Mouse (Mus musculus) cerebellum, adult 11 months (tissue): ENCODE results near the gene Rasgef1b.

Experiments
- DNase-seq: peaks from one replicate; pipeline ENCODE4 v3.0.0; 2022

The Rasgef1b gene

DNA sequence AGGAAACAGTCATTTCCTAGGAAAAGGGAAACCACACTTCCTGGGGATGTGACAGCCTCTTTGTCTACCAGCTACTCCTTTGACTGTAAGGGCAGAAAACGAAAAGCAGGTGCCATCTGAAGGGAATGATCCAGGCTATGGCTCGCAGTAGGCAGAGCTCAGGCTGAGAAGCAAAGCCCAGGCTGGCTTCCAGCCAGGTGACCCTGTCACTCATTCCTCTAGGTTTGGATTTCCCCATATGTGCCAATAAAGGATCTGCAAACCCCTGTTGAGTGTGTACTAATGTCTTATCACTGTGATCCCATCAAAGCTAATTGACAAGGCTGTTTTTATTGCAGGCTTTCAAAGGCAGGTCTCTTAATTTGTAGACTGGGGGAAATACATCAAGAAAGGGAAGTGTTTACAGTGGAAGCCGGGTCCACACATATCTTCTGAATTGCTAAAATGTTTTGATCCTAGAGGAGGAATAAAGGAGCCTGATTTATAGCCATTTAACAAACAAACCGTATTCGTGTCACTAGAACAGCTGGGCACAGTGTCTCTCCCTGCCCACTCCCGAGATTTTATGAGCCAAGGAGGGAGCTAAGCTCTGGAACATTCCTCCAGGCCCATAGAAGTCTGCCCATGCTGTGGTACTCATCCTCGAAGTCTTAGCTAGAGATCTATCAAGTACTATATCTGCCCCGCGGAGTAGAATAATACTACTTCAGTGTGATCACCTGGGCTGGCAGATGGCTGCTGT is 449.7 kb downstream of the Rasgef1b start:
- DNase-seq: no peak

- DNase-seq: no peak
Measured at GRCm38 (mm10) chr5:99278364-99278763, 450.5 kb downstream of the Rasgef1b start.

DNA sequence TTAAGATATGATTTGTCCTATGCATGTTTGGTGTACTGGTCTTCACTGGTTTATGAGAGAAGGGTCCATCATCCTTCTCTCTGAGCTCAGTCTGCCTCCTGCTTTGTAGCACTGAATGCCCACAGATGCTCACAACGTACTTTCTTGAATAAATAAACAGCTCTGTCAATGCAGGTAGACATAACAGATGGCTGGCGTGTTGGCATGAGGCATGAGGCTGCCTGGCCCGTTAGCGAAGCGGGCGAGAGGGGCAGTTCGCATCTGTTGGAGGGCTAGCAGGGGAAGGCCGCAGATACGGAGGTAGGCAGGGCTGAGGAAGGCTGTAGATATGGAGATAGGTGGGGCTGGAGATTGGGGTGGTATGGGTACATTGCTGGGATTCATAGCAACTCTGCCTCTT is 451.3 kb downstream of the Rasgef1b start:
- DNase-seq: no peak

DNA sequence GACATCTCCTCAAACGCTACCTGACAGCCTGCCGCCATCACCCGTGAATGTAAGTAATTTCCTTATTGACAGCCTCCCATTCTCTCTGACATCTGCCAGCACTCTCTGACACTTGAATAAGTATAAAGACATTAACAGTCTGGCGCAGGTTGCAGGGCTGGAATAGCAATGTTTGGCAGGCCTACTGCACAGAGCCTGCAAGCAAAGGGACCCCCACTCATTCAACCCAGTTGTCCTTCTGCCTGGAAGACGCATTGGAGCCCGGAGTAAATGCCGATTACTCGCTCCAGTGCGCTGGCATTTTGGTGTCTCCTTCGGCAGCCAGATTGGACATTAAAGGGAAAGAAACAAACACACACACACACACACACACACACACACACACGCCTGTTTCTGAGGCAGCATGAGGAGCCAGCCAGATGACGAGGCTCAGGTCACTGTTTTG is 454.7 kb downstream of the Rasgef1b start:
- no peak for DNase-seq

DNA sequence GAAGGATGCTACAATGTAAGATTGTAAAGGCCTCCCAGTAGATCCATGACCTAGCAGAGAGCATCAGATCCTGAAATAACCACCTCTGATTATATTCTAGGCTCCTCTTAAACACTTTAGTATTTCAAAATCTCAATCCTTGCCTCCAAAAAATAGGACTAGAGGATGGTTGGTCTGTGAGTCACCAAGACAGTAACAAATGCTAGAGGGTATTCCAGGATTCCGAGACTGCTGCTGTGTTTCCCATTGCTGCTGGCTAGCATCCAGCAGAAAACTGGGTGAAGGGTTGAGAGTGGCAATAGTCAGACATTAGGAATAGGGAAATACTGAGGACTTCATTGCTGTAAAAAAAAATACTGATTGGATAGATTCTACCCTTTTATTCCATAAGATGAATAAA is 457.3 kb downstream of the Rasgef1b start:
- no peak for DNase-seq

- no peak for DNase-seq
Measured at GRCm38 (mm10) chr5:99269131-99269530, 459.7 kb downstream of the Rasgef1b start.

DNA sequence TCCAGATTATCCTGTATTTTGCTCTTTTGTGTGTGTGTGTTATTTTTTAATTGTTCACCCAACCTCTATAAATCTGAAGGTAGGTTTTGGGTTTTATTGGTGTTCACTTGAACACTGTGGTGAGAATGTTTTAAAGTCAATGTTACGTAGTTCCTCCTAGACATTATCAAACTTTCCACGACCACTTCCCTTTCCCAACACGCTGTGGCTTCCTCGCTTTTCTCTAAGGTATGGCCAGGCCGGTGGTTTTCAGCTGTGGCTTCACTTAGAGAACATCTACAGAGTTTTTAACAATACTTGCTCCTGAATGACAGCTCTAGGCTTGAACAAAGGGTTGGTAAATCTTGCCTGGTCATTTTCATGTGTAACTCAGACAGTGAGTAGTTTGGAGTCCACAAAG is 461.5 kb downstream of the Rasgef1b start:
- DNase-seq: no peak

DNA sequence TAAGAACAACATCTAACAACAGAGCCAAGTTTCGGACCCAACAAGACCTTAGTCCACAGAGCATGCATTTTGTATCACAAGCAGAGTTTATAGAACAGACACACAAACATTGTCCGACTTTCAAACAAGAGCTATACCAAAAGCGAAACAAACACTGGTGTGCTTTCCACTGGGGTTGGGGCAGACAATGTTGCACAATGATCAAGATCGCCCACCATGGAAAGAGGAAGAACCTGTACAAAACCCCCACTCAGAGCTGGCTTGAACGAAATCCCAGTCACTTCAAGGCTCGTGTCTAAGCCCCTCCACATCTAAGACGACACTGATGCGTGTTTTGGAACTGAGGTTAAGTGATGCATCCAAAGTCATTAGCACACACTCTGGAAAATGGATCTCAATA is 462.6 kb downstream of the Rasgef1b start:
- no peak for DNase-seq

DNA sequence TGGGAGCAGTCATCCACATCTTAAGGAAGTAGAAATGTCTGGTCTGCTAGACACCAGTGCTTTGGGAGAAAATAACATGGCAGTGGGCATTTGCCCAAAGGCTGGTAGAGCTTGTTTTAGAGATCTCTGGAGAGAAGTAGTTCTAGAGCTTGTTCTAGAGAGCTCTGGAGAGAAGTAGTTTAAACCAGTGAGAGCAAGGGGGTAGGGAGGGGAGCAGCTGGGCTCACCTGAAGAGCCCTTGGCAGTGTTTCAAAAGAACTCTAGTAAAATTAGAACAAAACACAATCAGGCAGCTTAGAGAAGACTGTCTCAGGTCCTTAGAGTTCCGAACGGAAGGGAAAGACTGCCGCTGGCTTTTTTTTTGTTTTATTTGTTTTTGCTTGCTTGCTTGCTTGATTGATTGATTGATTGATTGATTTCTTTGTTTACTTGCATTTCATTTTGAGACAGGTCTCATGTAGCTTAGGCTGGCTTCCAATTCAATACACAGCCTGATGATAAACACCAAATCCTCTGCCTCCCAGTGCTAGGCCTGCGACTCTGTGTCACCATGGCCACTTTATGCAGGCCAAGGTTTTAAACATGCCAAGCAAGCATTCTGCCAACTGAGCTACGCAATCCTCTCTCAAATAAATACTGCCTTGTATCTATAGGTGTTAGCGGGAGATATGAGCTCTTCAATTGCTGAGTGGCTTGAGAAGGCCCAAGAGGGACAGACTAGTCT is 466.5 kb downstream of the Rasgef1b start:
- no peak for DNase-seq

DNA sequence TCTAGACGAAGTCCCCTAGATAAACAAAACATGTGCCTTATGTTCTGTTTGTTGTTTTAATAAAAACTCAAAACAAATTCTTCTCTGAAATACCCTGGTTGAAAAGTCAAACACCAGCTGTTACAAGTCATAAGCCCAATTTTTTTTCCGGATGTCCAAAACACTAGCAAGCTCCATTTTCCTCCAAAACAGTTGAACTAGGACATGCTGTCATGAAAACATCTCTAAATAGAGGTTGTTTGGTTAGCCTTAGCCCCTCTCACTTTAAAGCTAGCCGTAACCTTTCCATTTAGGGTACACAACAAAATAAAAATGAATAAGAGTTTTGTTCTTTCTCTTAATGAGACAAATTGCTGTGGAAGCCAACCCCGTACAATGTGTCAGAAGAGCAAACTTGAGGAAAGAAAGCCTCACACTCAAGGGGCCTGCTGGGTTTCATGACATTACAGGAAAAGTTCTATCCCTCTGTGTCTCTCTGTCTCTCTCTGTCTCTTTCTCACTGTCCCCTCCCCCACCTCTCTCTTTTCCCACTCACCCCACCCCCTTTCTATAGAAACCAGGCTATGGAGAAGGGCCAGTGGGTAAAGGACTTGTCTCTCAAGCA is 467.6 kb downstream of the Rasgef1b start:
- DNase-seq: no peak

GRCm38 (mm10) chr5:99258003-99258500 is 470.8 kb downstream of the Rasgef1b start:
- DNase-seq: no peak

- DNase-seq: peak; percentile 85
Measured at GRCm38 (mm10) chr5:99252203-99253135, 476.4 kb downstream of the Rasgef1b start.

DNA sequence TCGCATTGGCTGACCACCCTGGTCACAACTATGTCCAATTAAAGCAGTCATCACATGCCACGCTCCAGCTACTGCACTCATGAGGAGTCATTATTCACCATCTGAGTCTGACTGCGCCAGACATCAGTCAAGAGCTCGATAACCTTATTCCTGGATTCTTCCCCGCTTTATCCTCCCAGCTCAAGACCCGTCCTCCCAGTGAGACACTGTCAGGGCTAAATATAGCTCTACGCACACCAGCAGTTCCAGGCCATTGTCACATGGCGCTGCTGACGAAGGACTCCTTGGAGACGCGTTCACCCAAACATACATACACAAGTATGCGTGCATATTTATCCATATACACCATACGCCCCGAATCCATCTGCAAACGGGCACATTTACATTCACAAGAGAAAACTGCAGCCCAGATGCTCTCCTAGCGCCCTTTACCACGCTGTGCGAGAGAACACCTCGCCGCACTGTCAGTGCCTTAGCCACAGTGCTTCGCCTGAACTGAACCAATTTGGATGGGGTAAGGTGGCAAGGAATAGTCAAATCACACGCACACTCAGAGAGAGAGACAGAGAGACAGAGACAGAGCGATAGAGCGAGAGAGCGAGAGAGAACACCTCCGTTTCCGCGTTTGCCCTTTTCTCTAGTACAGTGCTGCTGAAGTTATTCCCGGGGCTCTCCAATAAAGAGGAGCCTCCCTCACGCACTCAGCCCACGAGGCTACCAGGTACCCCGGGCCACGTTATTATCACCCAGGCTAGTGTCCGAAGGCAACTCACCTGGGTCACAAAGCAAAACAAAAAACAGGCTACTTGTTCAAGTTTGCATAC is 477.3 kb downstream of the Rasgef1b start:
- no peak for DNase-seq

GRCm38 (mm10) chr5:99250820-99251219 is 478.0 kb downstream of the Rasgef1b start:
- no peak for DNase-seq

GRCm38 (mm10) chr5:99248501-99248900 is 480.4 kb downstream of the Rasgef1b start:
- peak; percentile 87 for DNase-seq

DNA sequence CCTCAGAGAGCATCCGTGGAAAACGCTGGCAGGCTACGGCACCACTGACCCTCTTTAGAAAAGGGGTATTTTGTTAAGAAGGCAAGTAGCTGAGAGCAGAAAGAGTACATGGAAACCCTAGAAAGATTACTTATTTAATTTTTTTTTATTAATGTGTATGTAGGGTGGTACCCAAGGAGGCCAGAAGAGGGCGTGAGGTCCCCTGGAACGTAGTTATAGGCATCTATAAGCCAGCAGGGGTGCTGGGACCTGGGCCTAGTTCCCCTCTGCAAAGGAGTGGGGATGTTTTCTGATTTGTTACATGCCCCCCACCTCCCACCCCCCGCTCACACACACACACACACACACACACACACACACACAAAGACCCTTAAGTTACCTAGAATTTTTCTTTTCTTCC is 480.9 kb downstream of the Rasgef1b start:
- no peak for DNase-seq

- DNase-seq: no peak
Measured at GRCm38 (mm10) chr5:99247441-99247840, 481.4 kb downstream of the Rasgef1b start.

- DNase-seq: no peak
Measured at GRCm38 (mm10) chr5:99246972-99247371, 481.9 kb downstream of the Rasgef1b start.

- DNase-seq: no peak
Measured at GRCm38 (mm10) chr5:99241988-99242740, 486.7 kb downstream of the Rasgef1b start.

DNA sequence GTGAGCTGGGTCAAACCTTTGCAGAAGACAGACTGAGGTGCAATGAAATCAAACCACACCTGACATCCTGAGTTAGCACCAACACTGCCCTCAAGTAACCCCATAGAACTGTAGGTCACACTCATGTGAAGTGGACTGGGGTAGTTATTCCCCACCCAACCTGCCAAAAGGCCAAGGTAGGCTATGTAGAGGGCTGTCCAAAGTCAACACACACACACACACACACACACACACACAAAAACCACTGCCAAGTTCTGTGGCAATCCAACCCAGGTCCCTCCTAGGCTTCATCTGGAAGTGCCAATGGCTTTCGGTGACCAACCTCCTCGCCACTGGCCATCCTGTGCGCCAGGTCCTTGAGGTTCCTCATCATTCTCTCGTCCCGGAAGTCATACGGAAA is 488.4 kb downstream of the Rasgef1b start:
- DNase-seq: no peak

GRCm38 (mm10) chr5:99239677-99240076 is 489.2 kb downstream of the Rasgef1b start:
- DNase-seq: no peak
